Mouse (Mus musculus) neural tube, embryonic 12.5 days (tissue): ENCODE measurements around the gene Rflnb. TPM values are rescaled to one million over a fixed set of nuclear protein-coding genes. Genes with fewer than 3 reads are reported as not detected.
"Not testable (repeated sequence)": the region's sequence is repeated elsewhere in the genome, so short reads cannot be mapped to it uniquely, and the experiment has no call there.

Experiments used
- ATAC-seq: fragments of 200-750 bp; cut with Nextera tagmentation; 2 replicates; pipeline ENCODE4 v1.8.0; 2017; ENCODE audit warnings: low read depth, mild to moderate bottlenecking, moderate TSS enrichment, moderate library complexity; ENCODE audit not compliant: low FRiP score
- H3K27ac ChIP-seq: fragments of 300-500 bp; sonication (generic); 2 replicates; pipeline ENCODE4 v1.5.1; 2016
- H3K27me3 ChIP-seq: fragments of 300-500 bp; sonication (generic); replicated peaks from 2 replicates; pipeline ENCODE4 v1.6.1; 2016; ENCODE audit warnings: mild to moderate bottlenecking
- H3K36me3 ChIP-seq: fragments of 300-500 bp; sonication (generic); 2 replicates; pipeline ENCODE4 v1.6.1; 2016; ENCODE audit warnings: mild to moderate bottlenecking
- H3K4me1 ChIP-seq: fragments of 300-500 bp; sonication (generic); 2 replicates; pipeline ENCODE4 v1.6.1; 2016
- H3K4me2 ChIP-seq: fragments of 300-500 bp; sonication (generic); replicated peaks from 2 replicates; pipeline ENCODE4 v1.6.1; 2016; ENCODE audit warnings: mild to moderate bottlenecking
- H3K4me3 ChIP-seq: fragments of 300-500 bp; sonication (generic); 2 replicates; pipeline ENCODE4 v1.5.1; 2016
- H3K9ac ChIP-seq: fragments of 300-500 bp; sonication (generic); 2 replicates; pipeline ENCODE4 v1.6.1; 2016; ENCODE audit warnings: mild to moderate bottlenecking
- H3K9me3 ChIP-seq: fragments of 300-500 bp; sonication (generic); 2 replicates; pipeline ENCODE4 v1.6.1; 2016; ENCODE audit warnings: mild to moderate bottlenecking
- WGBS: fragments of 180-500 bp; shearing (Covaris S2); methylation state at CpG from one replicate; pipeline ENCODE4 v1.1.7; 2016; 5-methylcytosine and 5-hydroxymethylcytosine counted together
- polyA plus RNA-seq: library from polyadenylated mRNA; unstranded; fragments of >200 nt; fragmentation: Nextera tagmentation; extraction: Ambion mirVana; gene quantifications from 2 replicates; pipeline ENCODE4 v1.2.1, GENCODE M21; 2016

The Rflnb gene
- polyA plus RNA-seq, 1 experiment from 2014 or later: 23.6 TPM

- Histone ChIP-seq H3K36me3 (no peaks in the 10 kb centered on the region), H3K27me3 (0 out of 2 replicates have a peak, but pooled peaks cover 8% of the 10 kb centered on the region), H3K4me1 (no peaks in the 10 kb centered on the region), H3K9me3 (no peaks in the 10 kb centered on the region), H3K4me2 (no peak overlapping the region), H3K27ac (no peak overlapping the region), H3K9ac (no peak overlapping the region), H3K4me3 (no peak overlapping the region)
- 76% methylated on average over 6 of the region's 6 CpGs for WGBS
- no peak for ATAC-seq
Measured at GRCm38 (mm10) chr11:76033359-76033758, 5.8 kb upstream of the Rflnb start.

GRCm38 (mm10) chr11:76028072-76028465 is 487 bp upstream of the Rflnb start:
- Histone ChIP-seq H3K36me3 (no peaks in the 10 kb centered on the region), H3K27me3 (0 out of 2 replicates have a peak, but pooled peaks cover 16% of the 10 kb centered on the region), H3K4me3 (peak overlapping the region; percentile 60), H3K27ac (no peak overlapping the region), H3K4me2 (peak overlapping the region; percentile 96), H3K9me3 (no peaks in the 10 kb centered on the region), H3K4me1 (peaks cover 20% of the 10 kb centered on the region), H3K9ac (peak overlapping the region; percentile 70)
- ATAC-seq: peak; percentile 44; the same call in 1 of the 2 replicates
- WGBS: 2% methylated on average over 10 of the region's 14 CpGs

- WGBS: 12% methylated on average over 11 of the region's 14 CpGs
- Histone ChIP-seq H3K27ac (no peak overlapping the region), H3K36me3 (no peaks in the 10 kb centered on the region), H3K4me3 (peak overlapping the region; percentile 60), H3K4me2 (peak overlapping the region; percentile 96), H3K4me1 (peaks cover 20% of the 10 kb centered on the region), H3K27me3 (0 out of 2 replicates have a peak, but pooled peaks cover 16% of the 10 kb centered on the region), H3K9me3 (no peaks in the 10 kb centered on the region), H3K9ac (peak overlapping the region; percentile 70)
- peak; percentile 13; the same call in 1 of the 2 replicates for ATAC-seq
Measured at GRCm38 (mm10) chr11:76026527-76027138, 949 bp downstream of the Rflnb start.

GRCm38 (mm10) chr11:76025080-76025583 is 2.5 kb downstream of the Rflnb start:
- Histone ChIP-seq H3K4me1 (peaks cover 20% of the 10 kb centered on the region), H3K27me3 (0 out of 2 replicates have a peak, but pooled peaks cover 16% of the 10 kb centered on the region), H3K27ac (no peak overlapping the region), H3K4me2 (0 out of 2 replicates have a peak overlapping the region, but pooled peaks have one; percentile 96), H3K4me3 (no peak overlapping the region), H3K36me3 (no peaks in the 10 kb centered on the region; the same call in 1 of the 2 replicates), H3K9ac (no peak overlapping the region), H3K9me3 (no peaks in the 10 kb centered on the region)
- no peak for ATAC-seq
- WGBS: 72% methylated on average over 7 of the region's 7 CpGs

GRCm38 (mm10) chr11:76020916-76021315 is 6.7 kb downstream of the Rflnb start:
- no peaks in the 10 kb centered on the region for H3K9me3 ChIP-seq
- H3K27ac ChIP-seq: no peak overlapping the region
- H3K4me1 ChIP-seq: peaks cover 8% of the 10 kb centered on the region
- WGBS: 88% methylated on average over 9 of the region's 9 CpGs
- no peak for ATAC-seq
- H3K4me2 ChIP-seq: no peak overlapping the region
- H3K27me3 ChIP-seq: no peaks in the 10 kb centered on the region
- H3K4me3 ChIP-seq: no peak overlapping the region
- no peaks in the 10 kb centered on the region; the same call in 1 of the 2 replicates for H3K36me3 ChIP-seq
- no peak overlapping the region for H3K9ac ChIP-seq

- Histone ChIP-seq H3K9ac (no peak overlapping the region), H3K36me3 (no peaks in the 10 kb centered on the region; the same call in 1 of the 2 replicates), H3K27me3 (no peaks in the 10 kb centered on the region), H3K4me3 (no peak overlapping the region), H3K4me2 (no peak overlapping the region), H3K27ac (no peak overlapping the region), H3K4me1 (peaks cover 4% of the 10 kb centered on the region), H3K9me3 (no peaks in the 10 kb centered on the region)
- no peak for ATAC-seq
- 91% methylated on average over 4 of the region's 4 CpGs for WGBS
Measured at GRCm38 (mm10) chr11:76019879-76020278, 7.7 kb downstream of the Rflnb start.

GRCm38 (mm10) chr11:76015814-76016213 is 11.8 kb downstream of the Rflnb start:
- Histone ChIP-seq H3K27me3 (no peaks in the 10 kb centered on the region), H3K4me2 (no peak overlapping the region), H3K36me3 (no peaks in the 10 kb centered on the region; the same call in 1 of the 2 replicates), H3K4me1 (no peaks in the 10 kb centered on the region), H3K4me3 (no peak overlapping the region), H3K27ac (no peak overlapping the region), H3K9ac (no peak overlapping the region), H3K9me3 (no peaks in the 10 kb centered on the region)
- no peak for ATAC-seq
- 73% methylated on average over 4 of the region's 4 CpGs for WGBS

GRCm38 (mm10) chr11:76015251-76015650 is 12.3 kb downstream of the Rflnb start:
- no peak for ATAC-seq
- Histone ChIP-seq H3K9ac (no peak overlapping the region), H3K4me2 (no peak overlapping the region), H3K9me3 (no peaks in the 10 kb centered on the region), H3K36me3 (no peaks in the 10 kb centered on the region; the same call in 1 of the 2 replicates), H3K27ac (no peak overlapping the region), H3K27me3 (no peaks in the 10 kb centered on the region), H3K4me3 (no peak overlapping the region), H3K4me1 (no peaks in the 10 kb centered on the region)
- 88% methylated on average over 6 of the region's 6 CpGs for WGBS

- 86% methylated on average over 9 of the region's 9 CpGs for WGBS
Measured at GRCm38 (mm10) chr11:76010838-76011624, 16.6 kb downstream of the Rflnb start.

GRCm38 (mm10) chr11:76009101-76009500 is 18.5 kb downstream of the Rflnb start:
- H3K27me3 ChIP-seq: no peaks in the 10 kb centered on the region
- 93% methylated on average over 6 of the region's 6 CpGs for WGBS
- H3K9ac ChIP-seq: no peak overlapping the region
- no peak overlapping the region for H3K4me3 ChIP-seq
- no peak overlapping the region for H3K27ac ChIP-seq
- no peaks in the 10 kb centered on the region for H3K36me3 ChIP-seq
- H3K9me3 ChIP-seq: no peaks in the 10 kb centered on the region
- ATAC-seq: no peak
- H3K4me2 ChIP-seq: no peak overlapping the region
- H3K4me1 ChIP-seq: no peaks in the 10 kb centered on the region

More at GRCm38 (mm10) chr11:76010838-76011624, 16.6 kb downstream of the Rflnb start:
- Histone ChIP-seq H3K27ac (no peak overlapping the region), H3K9ac (no peak overlapping the region), H3K4me3 (no peak overlapping the region), H3K27me3 (no peaks in the 10 kb centered on the region), H3K4me1 (no peaks in the 10 kb centered on the region), H3K4me2 (no peak overlapping the region), H3K36me3 (no peaks in the 10 kb centered on the region), H3K9me3 (no peaks in the 10 kb centered on the region)
- no peak for ATAC-seq

- no peaks in the 10 kb centered on the region for H3K9me3 ChIP-seq
- ATAC-seq: no peak
- H3K27me3 ChIP-seq: no peaks in the 10 kb centered on the region
- H3K4me2 ChIP-seq: no peak overlapping the region
- 75% methylated on average over 2 of the region's 2 CpGs for WGBS
- no peak overlapping the region for H3K27ac ChIP-seq
- no peak overlapping the region for H3K4me3 ChIP-seq
- no peaks in the 10 kb centered on the region for H3K36me3 ChIP-seq
- no peak overlapping the region for H3K9ac ChIP-seq
- no peaks in the 10 kb centered on the region for H3K4me1 ChIP-seq
Measured at GRCm38 (mm10) chr11:76008162-76008561, 19.4 kb downstream of the Rflnb start.

- H3K9me3 ChIP-seq, H3K4me2 ChIP-seq, H3K4me1 ChIP-seq, H3K27ac ChIP-seq, H3K36me3 ChIP-seq, H3K9ac ChIP-seq, H3K4me3 ChIP-seq, ATAC-seq: not testable (repeated sequence)
- WGBS: 95% methylated on average over 7 of the region's 7 CpGs
- peaks cover 12% of the 10 kb centered on the region; the same call in 1 of the 2 replicates for H3K27me3 ChIP-seq
Measured at GRCm38 (mm10) chr11:76004276-76004675, 23.3 kb downstream of the Rflnb start.
